Mouse (Mus musculus) forebrain, embryonic 11.5 days (tissue): ENCODE measurements around the gene Ogn. TPM values are rescaled to one million over a fixed set of nuclear protein-coding genes. Genes with fewer than 3 reads are reported as not detected.

Experiments
- ATAC-seq: fragments of 200-750 bp; cut with Nextera tagmentation; replicated peaks from 2 replicates; pipeline ENCODE4 v1.8.0; 2017; ENCODE audit warnings: moderate TSS enrichment; ENCODE audit not compliant: low FRiP score
- DNase-seq: peaks from one replicate; pipeline ENCODE4 v3.0.0-alpha.2; 2017; ENCODE audit warnings: low spot score
- H3K27ac ChIP-seq: fragments of 300-500 bp; sonication (generic); 2 replicates; pipeline ENCODE4 v1.5.1; 2014; ENCODE audit warnings: low read depth, low read length
- H3K27me3 ChIP-seq: fragments of 300-500 bp; sonication (generic); 2 replicates; pipeline ENCODE4 v1.6.1; 2014; ENCODE audit warnings: mild to moderate bottlenecking, low read length, mixed read lengths; ENCODE audit not compliant: control insufficient read depth, insufficient read depth
- H3K36me3 ChIP-seq: fragments of 300-500 bp; sonication (generic); 2 replicates; pipeline ENCODE4 v1.6.1; 2014; ENCODE audit warnings: mild to moderate bottlenecking, low read length, moderate library complexity, mixed read lengths; ENCODE audit not compliant: control insufficient read depth, insufficient read depth
- H3K4me1 ChIP-seq: fragments of 300-500 bp; sonication (generic); replicated peaks from 2 replicates; pipeline ENCODE4 v1.6.1; 2014; ENCODE audit warnings: low read length, mixed read lengths; ENCODE audit not compliant: control insufficient read depth, insufficient read depth
- H3K4me2 ChIP-seq: fragments of 300-500 bp; sonication (generic); 2 replicates; pipeline ENCODE4 v1.6.1; 2014; ENCODE audit warnings: low read depth, mild to moderate bottlenecking, low read length, moderate library complexity, mixed read lengths; ENCODE audit not compliant: severe bottlenecking
- H3K4me3 ChIP-seq: fragments of 300-500 bp; sonication (generic); 2 replicates; pipeline ENCODE4 v1.5.1; 2014; ENCODE audit warnings: low read depth, low read length
- H3K9ac ChIP-seq: fragments of 300-500 bp; sonication (generic); 2 replicates; pipeline ENCODE4 v1.6.1; 2014; ENCODE audit warnings: low read length
- H3K9me3 ChIP-seq: fragments of 300-500 bp; sonication (generic); 2 replicates; pipeline ENCODE4 v1.6.1; 2016; ENCODE audit warnings: low read length, mixed read lengths; ENCODE audit not compliant: control insufficient read depth
- WGBS: fragments of 180-500 bp; shearing (Covaris S2); extraction: QIAGEN DNeasy Blood & Tissue Kit; methylation state at CpG from one replicate; pipeline ENCODE4 v1.1.7; 2014; 5-methylcytosine and 5-hydroxymethylcytosine counted together
- polyA plus RNA-seq: library from polyadenylated mRNA; unstranded; fragments of >200 nt; fragmentation: Nextera tagmentation; extraction: Ambion mirVana; gene quantifications from 2 replicates; pipeline ENCODE4 v1.2.1, GENCODE M21; 2014

The Ogn gene
- 9.8 and 9.9 TPM in 2 replicates for polyA plus RNA-seq

- Histone ChIP-seq H3K36me3 (no peaks in the 10 kb centered on the region), H3K4me3 (no peak within 1 kb of the TSS), H3K9ac (no peak within 1 kb of the TSS), H3K27ac (no peak within 1 kb of the TSS), H3K27me3 (no peaks in the 10 kb centered on the region), H3K4me1 (no peaks in the 10 kb centered on the region), H3K4me2 (no peak within 1 kb of the TSS), H3K9me3 (no peaks in the 10 kb centered on the region)
- DNase-seq (no peak), ATAC-seq (no peak)
- 74% methylated on average over 4 of the region's 4 CpGs for WGBS
These were observed at the start of gene Ogn for GRCm38 (mm10) chr13:49607714-49608113. Gene Ogn (plus strand): TSS chr13:49608046.

- no peak overlapping the region for H3K27ac ChIP-seq
- H3K9ac ChIP-seq = no peak overlapping the region
- DNase-seq (no peak), ATAC-seq (no peak)
- no peaks in the 10 kb centered on the region for H3K9me3 ChIP-seq
- H3K36me3 ChIP-seq = no peaks in the 10 kb centered on the region
- 31% methylated on average over 2 of the region's 2 CpGs for WGBS
- H3K4me2 ChIP-seq = no peak overlapping the region
- H3K4me3 ChIP-seq = no peak overlapping the region
- no peaks in the 10 kb centered on the region for H3K4me1 ChIP-seq
- H3K27me3 ChIP-seq = no peaks in the 10 kb centered on the region
These were observed 48.7 kb upstream of the Ogn start for GRCm38 (mm10) chr13:49559185-49559584.

- no peak overlapping the region for H3K9ac ChIP-seq
- no peak overlapping the region for H3K4me2 ChIP-seq
- WGBS = 72% methylated on average over 2 of the region's 2 CpGs
- no peaks in the 10 kb centered on the region for H3K9me3 ChIP-seq
- no peak overlapping the region for H3K4me3 ChIP-seq
- no peak for DNase-seq
- no peaks in the 10 kb centered on the region for H3K36me3 ChIP-seq
- no peak for ATAC-seq
- H3K27me3 ChIP-seq = no peaks in the 10 kb centered on the region
- no peak overlapping the region for H3K27ac ChIP-seq
- H3K4me1 ChIP-seq = no peaks in the 10 kb centered on the region
These were observed 47.0 kb upstream of the Ogn start for GRCm38 (mm10) chr13:49560886-49561285.

DNA sequence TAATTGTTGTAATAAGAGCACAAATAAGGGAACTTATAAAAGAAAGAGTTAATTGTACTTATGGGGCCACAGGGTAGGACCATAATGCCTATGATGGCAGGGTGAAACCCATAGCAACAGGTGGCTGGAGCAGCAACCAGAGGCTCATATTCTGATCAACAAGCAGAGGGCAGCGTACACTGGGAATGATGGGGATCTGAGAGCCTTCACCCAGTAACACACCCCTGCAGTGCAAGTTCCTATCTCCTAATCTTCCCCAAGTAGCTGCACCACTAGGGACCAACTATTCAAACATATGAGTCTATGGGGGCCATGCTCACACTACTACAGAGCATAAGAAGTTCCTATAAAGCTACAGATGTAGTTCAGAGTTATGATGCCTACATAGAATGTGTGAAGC lies 43.5 kb upstream of the Ogn start:
- no peak overlapping the region for H3K9ac ChIP-seq
- no peaks in the 10 kb centered on the region for H3K36me3 ChIP-seq
- H3K4me1 ChIP-seq = no peaks in the 10 kb centered on the region
- no peak overlapping the region for H3K27ac ChIP-seq
- no peak overlapping the region for H3K4me2 ChIP-seq
- no peak for ATAC-seq
- H3K4me3 ChIP-seq = no peak overlapping the region
- WGBS = 86% methylated on average over 1 of the region's 1 CpGs
- no peaks in the 10 kb centered on the region for H3K27me3 ChIP-seq
- DNase-seq = no peak
- no peaks in the 10 kb centered on the region for H3K9me3 ChIP-seq

DNA sequence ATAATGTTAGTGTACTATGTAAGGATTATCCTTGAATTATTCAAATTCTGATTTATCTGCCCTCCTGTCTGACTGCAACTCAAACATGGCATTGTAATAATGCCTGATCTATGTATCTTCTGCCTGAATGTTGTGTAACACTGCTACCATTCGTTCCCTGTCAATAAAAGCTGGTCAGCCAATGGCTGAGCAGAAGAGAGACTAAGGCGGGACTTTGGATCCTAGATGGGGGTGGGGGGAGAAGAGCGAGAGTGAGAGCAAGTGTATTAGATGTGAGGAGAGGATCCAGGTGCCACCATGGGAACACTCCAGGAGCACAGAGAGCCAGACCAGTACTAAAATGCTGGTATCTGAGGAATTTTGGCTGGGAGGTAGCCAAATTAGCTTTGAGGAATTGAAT lies 37.5 kb upstream of the Ogn start:
- Histone ChIP-seq H3K27me3 (no peaks in the 10 kb centered on the region), H3K9me3 (no peaks in the 10 kb centered on the region), H3K4me2 (no peak overlapping the region), H3K36me3 (no peaks in the 10 kb centered on the region), H3K4me3 (no peak overlapping the region), H3K4me1 (no peaks in the 10 kb centered on the region), H3K27ac (no peak overlapping the region), H3K9ac (no peak overlapping the region)
- 71% methylated on average over 3 of the region's 3 CpGs for WGBS
- no peak for ATAC-seq
- no peak for DNase-seq

DNA sequence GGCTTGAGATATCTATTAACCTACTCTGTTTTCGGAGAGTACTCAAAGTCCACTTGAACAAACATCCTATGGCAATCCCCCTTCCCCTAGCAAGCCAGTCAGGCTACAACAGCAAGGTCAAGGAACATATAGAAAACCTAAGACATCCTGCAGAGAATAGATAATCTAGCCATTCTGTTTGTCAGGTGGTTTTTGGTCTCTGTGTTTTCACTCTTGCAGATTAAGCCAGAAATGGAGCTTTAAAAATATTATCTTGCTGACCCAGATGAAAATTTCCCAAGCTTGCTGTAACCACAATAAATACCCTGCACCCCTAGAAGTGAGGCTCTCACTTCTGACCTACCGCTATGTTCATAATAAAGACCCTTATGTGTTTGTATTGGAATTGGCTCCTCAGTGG lies 36.4 kb upstream of the Ogn start:
- no peak for ATAC-seq
- Histone ChIP-seq H3K4me3 (no peak overlapping the region), H3K9me3 (no peaks in the 10 kb centered on the region), H3K9ac (no peak overlapping the region), H3K36me3 (no peaks in the 10 kb centered on the region), H3K4me1 (no peaks in the 10 kb centered on the region), H3K27me3 (no peaks in the 10 kb centered on the region), H3K4me2 (no peak overlapping the region), H3K27ac (no peak overlapping the region)
- WGBS = 91% methylated on average over 2 of the region's 2 CpGs
- no peak for DNase-seq

- ATAC-seq (no peak), DNase-seq (no peak)
- no peaks in the 10 kb centered on the region for H3K4me1 ChIP-seq
- H3K9me3 ChIP-seq = no peaks in the 10 kb centered on the region
- no peak within 1 kb of the TSS for H3K27ac ChIP-seq
- 77% methylated on average over 8 of the region's 8 CpGs for WGBS
- H3K36me3 ChIP-seq = no peaks in the 10 kb centered on the region
- H3K4me3 ChIP-seq = no peak within 1 kb of the TSS
- no peak within 1 kb of the TSS for H3K9ac ChIP-seq
- H3K4me2 ChIP-seq = no peak within 1 kb of the TSS
- H3K27me3 ChIP-seq = no peaks in the 10 kb centered on the region
These were observed 26.0 kb upstream of the Ogn start, which contains the start of gene Omd for GRCm38 (mm10) chr13:49581541-49582530. Gene Omd (plus strand): TSS chr13:49582462.

GRCm38 (mm10) chr13:49583859-49584258 lies 24.0 kb upstream of the Ogn start:
- no peak for ATAC-seq
- Histone ChIP-seq H3K4me2 (no peak overlapping the region), H3K27ac (no peak overlapping the region), H3K4me3 (no peak overlapping the region), H3K9ac (no peak overlapping the region), H3K36me3 (no peaks in the 10 kb centered on the region), H3K9me3 (no peaks in the 10 kb centered on the region), H3K27me3 (no peaks in the 10 kb centered on the region), H3K4me1 (no peaks in the 10 kb centered on the region)
- no peak for DNase-seq
